Mouse (Mus musculus): ENCODE measurements around the gene Prmt3.

Gene Prmt3

DNA sequence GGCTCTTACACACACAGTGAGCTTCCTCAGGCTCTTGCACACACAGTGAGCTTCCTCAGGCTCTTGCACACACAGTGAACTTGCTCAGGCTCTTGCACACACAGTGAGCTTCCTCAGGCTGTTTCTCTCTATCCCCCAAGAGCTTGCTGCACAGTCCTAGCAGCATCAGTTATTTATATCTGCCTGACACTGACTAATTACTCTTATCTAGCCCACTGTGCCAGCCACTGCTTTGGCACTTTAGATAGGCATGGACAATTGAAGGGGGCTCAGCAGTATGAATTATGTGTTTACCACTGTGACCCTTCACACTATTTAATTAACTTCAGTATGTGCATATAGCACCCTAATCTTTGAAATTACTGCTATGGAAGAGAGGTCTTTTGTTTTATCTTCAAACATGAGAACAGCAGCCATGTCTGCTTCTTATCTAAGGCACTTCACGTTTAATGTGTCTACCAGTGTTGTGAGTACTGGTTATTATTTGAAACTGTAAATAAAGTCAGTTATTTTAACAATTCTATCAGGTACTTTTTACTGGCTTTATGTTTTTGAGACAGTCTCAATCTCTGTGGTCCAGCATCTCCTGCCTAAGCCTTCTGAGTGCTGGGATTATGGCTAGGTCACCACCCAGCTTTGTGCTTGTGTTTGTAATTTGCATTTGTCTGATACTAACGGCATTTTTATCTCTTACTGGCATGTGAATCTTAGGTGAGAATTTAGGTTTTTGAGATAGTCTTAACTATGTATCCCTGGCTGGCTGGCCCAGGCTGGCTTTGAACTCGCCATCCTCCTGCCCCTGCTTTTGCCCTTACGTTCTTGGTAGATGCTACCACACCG, 75.4 kb downstream of the Prmt3 start:
- DNase-seq (ENCODE audit: low read depth, low spot score) = no peak

DNA sequence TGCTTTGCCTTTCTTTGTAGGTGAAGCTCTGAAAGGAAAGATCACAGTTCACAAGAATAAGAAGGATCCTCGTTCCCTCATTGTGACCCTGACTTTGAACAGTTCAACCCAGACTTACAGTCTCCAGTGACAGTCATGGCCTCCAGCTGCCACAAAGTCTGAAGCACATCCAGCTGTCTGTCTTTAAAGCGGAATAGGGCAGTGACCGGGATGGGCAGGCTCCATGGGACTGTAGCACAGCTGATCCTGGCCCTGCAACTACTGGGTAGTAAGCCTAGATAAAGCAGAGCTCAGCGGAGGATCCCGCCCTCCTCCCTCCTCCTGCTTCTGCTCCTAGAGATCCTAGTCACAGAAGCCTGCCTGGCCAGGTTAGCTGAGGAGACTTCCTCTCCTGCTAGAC, 79.2 kb downstream of the Prmt3 start:
- DNase-seq (ENCODE audit: low read depth, low spot score) = no peak

DNA sequence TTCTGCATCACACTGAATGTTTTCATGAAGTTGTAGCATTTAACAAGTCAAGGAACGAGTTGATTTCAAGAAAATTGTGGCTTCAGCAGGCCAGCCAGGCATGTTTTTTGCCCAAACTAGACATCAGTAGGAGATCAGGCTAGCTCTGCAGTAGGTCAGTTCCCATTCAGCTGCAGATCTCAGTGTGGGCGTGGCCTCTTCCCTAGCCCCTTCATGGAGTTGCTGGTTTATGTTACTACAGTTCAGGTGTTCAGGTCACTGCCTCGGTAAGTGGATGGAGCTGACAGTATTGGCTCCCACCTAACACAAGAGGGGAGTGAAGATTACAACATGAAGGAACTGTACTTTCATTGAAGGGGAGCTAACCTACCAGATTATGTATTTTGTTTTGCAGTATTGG, 80.1 kb downstream of the Prmt3 start:
- no peak for DNase-seq (ENCODE audit: low read depth, low spot score)

DNA sequence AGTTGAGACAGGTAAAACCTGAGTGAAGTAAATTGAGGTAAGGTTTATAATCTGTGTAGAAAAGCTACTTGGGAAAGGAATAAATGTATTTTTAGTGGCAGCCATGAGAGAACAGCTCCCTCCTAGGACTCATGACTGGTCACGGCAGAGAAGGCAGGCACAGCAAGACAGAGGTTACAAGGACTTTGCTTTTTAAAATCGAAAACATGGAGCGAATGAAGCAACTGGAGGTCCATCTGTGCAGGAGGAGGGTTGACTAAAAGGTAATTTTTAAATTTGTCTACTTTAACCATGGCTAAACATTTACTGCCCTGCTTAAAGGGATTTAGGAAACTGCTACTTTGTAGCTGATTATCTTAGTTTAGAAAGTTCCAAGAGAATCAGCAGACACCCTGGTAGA, 81.7 kb downstream of the Prmt3 start:
- DNase-seq (ENCODE audit: low read depth, low spot score) = no peak

DNA sequence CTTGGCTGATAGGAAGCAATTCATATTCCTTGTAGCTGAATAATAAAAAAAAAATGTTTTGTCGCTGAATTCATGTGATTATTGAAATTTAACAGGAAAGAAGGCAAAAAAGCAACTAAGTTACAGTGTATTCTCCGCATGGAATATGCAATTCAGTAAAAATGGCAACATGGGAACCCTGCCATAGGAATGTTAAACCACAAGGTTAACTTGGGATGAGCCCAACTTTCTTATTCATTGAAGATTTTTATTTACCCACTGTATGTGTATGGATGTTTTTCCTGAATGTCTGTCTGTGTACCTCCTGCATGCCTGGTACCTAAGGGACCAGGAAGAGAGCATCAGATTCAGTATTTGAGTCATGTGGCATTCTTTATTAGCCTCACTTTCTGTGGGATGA, 83.0 kb downstream of the Prmt3 start:
- DNase-seq (ENCODE audit: low read depth, low spot score) = no peak

DNA sequence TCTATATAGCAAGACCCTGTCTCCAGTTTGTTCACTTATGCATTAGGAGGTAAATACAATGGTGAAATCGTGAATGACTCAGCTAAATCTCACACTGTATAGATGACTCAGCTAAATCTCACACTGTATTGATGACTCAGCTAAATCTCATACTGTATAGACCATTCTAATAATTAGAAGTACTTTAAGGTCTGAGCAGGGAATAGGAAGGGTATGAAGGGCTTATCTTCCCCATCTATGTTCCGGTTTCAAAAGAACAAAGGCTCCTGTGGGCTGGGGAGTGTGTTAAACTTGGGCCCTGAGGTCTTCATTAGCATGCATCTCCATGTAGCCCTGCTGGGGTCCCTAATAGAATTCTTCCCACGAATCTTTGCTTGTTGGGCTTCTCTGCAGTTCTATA, 85.6 kb downstream of the Prmt3 start:
- no peak for DNase-seq (ENCODE audit: low read depth, low spot score)

DNA sequence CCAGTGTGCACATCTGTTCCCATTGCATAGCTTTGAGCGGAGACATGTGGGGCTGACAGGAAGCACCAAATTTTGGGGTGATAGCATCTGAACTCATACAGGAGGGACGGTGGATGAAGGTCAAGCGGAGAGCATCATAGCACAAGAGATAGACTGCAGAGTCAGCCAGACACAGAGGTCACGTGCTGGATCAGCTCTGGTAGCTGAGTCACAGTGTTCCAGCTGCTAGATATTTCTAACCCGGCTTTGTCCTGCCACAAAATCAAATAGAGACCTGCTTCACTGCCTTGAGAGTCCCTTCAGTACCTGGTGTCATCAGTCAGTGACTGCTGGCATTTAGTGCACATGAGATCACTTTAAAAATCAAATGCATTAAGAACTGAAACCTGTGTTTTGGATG, 91.5 kb downstream of the Prmt3 start:
- DNase-seq (ENCODE audit: low read depth, low spot score) = no peak

DNA sequence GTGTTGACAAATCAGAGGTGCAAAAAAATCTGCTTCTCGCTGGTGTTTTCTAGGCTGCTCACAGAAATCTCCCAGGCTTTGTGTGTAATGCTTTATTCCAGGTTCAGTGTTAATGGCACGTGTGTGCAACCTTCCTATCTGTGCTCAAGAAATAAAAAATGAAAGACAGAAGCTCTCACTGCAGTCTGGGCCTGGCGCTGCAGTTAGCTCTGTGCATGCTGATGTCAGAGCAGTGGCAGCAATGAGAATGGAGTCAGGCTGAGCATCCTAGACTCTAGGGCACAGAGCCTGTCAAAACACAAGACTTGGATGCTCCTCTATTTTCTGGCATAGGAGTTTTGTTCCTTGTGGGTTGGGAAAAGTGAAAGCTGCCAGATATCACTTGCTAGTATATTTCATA, 92.1 kb downstream of the Prmt3 start:
- no peak for DNase-seq (ENCODE audit: low read depth, low spot score)

DNA sequence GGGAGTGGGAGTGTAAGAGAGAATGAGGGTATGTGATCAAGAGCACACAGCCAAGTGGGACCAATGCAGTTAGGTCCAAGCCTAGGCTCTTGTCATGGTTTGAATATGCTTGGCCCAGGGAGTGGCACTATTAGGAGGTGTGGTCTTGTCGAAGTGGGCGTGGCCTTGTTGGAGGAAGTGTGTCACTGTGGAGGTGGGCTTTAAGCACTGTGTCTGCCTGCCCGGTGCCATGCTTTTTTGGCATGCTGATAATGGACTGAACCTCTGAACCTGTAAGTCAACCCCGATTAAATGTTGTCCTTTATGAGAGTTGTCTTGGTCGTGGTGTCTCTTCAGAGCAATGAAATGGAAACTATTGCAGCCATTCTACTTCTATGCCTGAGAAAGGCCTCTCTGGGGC, 99.2 kb downstream of the Prmt3 start:
- no peak for DNase-seq (ENCODE audit: low read depth, low spot score)

DNA sequence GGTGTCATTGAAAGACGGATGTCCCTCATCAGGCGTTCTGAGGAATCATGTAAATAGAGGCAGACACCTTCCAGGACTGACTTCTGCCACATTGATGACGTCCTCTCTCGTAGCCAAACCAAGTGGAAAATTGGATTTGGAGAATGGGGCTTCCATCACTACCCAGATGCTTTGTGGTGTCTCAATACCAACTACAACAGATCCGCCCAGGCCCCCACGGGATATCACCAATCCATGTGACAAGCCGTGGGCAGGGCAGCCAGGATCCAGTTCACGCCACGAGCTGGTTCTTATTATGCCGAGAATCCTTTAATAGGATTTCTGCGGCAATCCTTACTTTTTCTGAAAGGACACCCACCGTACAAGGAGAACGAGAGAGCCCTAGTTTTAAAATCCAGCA, 100.9 kb downstream of the Prmt3 start:
- no peak for DNase-seq (ENCODE audit: low read depth, low spot score)

DNA sequence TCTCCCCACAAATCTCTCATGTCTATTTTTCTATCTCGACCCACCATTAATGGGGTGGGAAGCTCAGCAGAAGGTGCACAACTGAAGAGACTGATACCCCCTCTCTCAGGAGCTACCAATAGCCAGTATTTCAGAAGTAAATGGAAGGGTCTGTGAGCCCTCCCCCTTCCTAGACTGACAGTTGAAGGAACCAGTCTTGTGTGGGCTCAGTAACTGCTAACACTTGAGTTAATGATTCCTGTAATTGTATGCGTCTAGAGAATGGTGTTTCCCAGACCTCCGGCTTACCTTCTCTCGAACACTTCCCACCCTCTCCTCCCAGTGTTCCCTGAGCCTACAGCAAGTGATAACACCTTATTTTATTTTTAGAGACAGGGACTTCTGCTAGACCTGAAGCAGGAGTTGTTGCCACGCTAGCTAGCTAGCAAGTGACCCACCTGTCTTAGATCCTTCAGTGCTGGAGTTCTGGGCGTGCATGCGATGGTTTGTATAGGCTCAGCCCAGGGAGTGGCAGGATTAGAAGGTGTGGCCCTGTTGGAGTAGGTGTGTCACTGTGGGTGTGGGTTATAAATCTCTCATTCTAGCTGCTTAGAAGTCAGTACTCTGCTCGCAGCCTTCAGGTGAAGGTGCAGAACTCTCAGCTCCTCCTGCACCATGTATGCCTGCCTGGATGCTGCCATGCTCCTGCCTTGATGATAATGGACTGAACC, 102.0 kb downstream of the Prmt3 start:
- DNase-seq (ENCODE audit: low read depth, low spot score) = no peak

DNA sequence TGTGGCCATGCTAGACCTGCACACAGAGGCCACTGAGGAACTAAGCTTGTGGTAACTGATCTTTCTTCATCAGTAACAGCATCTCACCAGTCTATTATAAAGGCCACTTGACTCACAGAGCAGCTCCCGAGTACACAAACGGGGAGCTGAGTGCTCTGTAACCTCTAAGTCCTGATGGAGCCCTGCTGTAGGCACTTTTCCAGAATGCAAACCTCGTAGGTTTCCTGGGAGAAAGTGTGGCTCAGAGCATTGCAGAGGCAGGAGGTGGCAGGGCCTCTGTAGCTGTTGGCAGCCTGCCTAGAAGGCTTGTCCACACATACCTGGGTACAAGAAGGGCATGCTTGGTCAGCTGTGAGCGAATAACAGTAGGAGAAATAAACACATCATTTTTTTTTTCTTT, 104.1 kb downstream of the Prmt3 start:
- DNase-seq (ENCODE audit: low read depth, low spot score) = no peak

DNA sequence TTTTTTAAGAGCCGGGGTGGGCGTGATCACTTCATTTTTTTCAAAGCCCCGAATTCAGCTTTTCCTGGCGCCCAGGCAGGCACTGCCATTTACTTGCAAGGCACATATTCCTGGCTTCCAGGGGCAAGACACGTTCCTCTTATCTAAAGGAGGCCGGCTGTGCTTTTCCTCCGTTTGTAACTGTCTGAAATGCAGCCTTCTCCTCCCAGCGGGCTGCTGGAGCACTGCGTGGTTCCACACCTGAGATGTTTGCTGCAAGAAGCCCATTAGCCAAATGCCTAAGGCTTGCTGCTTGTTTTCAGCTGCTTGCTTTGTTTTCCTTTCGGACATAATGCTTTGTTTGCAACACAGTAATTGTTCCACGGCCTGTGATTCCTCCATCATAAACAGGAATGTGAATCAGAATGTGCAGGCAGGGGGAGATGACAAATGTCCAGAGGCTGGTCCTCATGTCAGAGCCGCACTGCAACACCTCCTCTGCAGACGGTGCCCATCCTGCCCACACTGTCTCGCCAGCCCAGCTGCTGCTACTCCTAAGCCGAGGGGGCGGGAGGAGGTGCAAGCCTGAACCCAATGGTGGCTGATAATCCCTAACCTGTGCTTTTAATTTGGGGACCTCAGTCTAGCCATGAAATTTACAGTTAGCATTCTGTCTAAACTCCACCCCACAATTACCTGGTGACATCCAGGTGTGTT, 104.7 kb downstream of the Prmt3 start:
- DNase-seq (ENCODE audit: low read depth, low spot score) = no peak

DNA sequence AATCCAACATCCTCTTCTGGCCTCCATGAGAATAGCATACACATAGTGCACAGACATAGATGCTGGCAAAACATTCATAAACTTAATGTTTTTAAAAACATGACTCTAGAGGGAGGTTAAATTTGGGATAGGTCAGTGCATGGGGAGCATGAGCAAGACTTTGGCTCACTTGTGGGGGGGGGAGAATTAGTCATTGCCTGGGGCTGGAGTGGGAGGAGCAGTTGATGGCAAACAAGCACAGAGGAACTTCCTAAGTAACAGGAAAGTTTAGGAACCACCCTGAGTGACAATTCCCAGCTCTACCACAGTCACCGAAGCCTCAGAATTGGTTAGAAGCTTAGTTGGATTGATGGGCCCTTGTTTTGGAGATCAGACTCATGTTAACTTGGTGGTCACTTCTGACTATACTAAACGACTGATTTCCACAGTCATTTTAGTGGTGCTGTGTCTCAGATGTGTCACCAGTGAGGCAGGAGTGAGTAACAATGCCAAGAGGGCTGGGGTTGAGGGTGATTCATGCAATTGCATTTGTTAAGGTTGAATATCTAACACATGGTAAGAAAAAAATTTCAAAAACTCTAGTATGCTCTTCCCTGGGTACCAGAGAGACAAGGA, 109.7 kb downstream of the Prmt3 start:
- no peak for DNase-seq (ENCODE audit: low read depth, low spot score)

DNA sequence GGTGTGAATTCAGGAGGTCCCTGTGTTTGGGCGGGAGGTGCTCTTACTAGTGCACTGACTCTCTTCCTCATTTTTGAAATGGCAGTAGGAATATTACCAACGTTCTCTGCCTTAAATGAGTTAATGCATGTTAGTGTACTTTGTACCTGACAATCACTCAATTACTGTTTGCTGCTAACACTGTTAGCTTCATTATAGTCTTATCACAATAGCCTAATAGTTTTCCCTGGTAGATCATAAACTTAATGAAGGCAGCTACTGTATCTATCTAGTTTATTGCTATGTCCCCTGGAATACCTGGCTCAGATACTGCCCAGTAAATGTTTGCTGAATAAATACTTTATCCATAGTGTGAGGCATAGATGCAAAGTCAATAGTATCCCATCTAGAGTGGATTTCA, 116.6 kb downstream of the Prmt3 start:
- DNase-seq (ENCODE audit: low read depth, low spot score) = no peak

DNA sequence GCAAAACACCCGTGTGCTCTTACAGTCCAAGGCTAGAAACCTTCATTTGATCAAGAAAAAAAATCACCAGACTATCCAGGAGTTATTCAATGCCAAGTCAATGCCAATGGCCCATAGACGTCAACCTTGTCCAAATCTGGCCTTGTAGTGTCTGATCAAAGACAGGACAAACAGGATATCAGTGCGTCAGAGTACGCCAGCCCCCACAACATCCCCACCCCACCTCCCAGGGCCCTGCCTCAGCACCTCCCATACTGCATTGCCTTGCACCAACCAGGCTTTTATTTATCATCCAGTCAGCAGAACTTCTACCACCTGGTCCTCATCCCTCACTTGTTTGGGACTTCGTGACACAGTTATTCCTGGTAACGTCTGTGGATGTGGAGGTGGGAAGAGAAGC, 117.2 kb downstream of the Prmt3 start:
- DNase-seq (ENCODE audit: low read depth, low spot score) = no peak

DNA sequence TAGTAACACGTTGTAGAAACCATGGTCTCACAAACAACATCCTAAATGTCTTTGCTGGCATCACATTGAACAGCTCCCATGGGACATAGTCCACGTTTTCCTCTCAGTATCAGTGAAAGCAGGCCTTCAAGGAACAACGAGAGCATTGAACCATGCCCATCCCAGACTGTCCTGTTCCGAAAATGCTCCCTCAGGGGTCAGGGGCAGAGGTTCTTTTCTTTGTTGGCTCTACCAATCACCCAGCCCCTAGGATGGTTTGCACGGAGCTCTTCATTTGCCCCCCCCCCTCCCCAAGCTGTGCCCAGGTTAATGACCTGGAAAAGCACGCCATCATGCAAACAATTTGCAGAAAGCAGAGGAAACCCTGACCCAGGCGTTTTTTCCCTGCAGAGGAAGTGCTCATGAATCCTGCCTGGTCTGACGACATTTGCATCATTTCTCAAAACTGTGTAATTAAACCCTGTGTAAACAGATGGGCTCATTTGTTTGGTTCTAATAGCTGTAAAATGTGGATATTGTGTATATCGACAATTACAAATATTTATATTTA, 123.9 kb downstream of the Prmt3 start:
- DNase-seq (ENCODE audit: low read depth, low spot score) = no peak

DNA sequence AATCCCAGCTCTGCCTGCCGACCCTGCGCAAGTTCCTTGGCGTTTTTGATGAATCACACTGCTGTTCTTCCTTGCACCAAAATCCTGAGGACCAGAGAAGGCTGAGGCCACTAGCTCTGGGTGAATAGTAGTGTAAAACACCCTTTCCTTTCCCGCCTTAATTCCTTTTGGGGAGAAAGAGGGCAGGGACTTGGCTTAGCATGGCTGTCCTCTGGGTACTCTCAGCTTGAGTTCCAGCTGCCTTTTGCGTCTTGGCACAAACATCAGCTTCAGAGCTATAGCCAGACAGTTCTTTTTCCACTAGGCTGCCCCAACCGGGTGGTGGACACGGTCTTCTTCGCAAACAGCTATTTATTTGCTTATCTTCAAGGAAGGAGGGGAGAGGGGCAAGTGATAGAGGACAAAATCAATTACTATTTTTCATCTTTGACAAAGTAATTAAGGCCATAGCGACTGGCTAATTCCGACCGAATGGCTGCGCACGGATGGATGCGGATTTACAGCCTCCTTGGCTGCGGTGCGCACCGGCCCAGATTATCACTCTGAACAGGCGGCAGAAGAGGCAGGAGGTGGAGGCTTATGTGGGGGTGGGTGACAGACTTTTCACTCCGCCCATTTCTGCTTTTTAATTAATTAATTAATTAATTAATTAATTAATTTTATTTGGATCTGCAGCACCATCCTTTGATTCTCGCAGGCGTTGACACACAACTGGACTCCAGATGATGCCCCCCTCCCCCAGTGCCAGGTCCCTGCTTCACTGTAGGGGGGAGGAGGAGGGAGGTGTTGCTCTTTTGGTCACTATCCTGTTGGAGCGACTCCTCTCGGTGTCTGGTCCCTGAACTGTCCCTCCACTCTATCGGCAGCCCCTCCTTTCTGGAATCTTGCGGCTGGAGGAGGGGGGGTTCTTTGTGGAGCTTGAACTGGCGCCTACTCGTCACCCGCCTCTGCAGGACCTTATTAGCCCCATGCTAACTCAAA, 129.3 kb downstream of the Prmt3 start:
- DNase-seq (ENCODE audit: low read depth, low spot score) = no peak
